Mouse (Mus musculus): ENCODE data around the gene Ghrh.

The Ghrh gene

DNA sequence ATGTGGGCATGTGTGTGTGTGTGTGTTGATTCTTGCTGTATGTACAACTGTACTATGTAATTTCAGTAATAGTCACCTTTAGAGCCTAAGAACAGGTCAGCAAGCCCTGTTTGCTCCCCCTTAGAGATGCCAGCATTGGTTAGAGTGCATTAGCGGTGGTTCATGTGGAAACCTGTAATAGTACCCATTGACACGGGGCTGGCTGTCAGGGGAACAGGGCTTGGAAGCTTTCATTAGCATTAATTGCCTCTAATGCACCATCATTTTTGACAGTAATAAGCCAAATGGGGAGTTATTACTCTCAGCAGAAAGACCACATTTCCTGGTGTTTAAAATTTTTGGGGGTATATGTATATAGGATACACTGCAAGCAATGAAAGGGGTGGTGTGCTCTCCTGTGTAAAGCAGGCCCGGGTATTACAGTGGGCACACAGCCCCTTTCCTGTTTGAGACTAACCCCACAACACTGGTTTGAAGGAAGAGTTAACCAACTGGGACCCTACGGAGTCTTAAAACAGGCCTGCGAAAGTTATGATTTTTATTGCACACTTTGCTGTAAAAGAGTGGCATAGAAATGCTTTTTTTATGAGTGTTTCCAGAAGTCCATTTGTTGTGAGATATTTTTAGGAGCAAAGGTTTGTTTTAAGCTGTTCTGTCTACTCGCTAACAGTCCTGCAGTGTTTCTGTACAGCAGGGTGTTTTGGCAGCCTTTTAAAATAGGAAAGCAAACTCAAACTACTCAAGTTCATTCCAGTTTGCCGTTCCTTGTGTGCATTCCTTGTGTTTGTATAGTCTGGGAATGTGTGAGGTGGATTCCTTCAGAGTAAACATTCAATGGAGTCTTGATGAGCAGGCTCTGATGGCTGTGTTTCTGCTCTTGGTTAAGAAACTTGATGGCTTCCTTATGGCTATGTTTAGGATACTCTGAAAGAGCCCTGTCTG is 40.9 kb downstream of the Ghrh start:
- no peak for DNase-seq

DNA sequence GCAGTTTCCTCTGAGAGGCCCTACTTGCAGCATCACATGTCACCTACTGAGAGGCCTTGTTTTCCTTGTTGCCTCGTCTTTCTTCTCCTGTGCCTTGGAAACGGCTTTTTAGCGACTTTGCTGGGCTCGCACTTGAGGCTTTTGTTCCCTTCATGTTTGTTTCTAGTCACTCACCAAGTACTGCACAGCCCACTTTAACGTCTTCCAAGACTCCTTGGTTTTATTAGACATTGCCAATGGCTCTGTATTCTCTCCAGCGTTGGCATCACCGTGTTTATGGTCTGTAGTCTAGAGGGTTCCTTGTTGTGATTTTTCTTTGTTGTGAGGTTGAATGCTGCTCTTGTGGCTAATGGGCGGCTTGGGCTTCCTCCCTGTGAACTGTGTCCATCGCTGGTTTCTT is 44.2 kb downstream of the Ghrh start:
- no peak for DNase-seq

DNA sequence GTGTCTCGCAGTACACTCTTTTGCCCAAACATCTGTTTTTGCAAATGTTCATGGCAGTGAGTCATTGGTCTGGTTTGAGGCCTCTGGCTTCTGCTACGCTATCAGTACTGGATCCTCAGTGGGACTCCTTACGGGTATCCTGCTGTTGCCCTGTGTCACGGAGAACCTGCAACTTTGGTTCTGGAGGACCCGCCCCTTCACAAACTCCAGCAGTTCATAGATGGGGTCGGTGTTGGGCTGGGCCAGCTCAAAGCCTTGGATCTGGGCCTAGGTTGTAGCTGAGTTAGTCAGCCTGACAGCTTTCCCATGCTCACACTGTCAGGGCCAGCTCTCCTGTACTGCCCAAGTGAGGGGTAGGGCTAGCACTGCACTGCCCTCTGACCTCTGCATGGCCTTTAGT is 47.3 kb downstream of the Ghrh start:
- DNase-seq = no peak

DNA sequence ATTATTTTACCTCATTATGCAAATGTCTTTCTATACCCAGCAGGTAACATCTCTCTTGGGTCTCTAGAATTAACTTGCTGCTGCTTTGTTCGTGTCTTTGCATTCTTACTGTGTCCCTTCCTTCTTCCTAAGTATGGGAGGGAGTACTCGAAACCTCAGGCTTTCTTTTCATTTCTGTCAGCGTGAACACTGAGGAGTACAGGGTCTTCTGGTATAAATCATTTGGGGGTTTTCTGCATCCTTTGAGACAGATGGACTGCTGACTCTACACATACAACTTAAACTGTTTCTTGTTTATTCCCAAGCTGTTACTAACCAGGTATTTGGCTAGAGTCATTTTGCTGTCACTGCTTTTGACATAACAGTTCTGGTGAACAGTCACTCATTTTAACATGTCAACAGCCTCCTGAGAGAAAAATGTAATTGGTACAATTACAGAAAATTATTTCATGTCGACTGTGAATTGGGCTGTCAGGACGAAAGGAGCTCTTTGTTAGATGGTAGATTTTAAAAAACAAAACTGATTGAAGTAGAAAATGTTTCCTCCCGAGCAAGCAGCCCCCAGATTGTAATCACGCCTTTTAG is 51.1 kb downstream of the Ghrh start:
- DNase-seq = no peak

DNA sequence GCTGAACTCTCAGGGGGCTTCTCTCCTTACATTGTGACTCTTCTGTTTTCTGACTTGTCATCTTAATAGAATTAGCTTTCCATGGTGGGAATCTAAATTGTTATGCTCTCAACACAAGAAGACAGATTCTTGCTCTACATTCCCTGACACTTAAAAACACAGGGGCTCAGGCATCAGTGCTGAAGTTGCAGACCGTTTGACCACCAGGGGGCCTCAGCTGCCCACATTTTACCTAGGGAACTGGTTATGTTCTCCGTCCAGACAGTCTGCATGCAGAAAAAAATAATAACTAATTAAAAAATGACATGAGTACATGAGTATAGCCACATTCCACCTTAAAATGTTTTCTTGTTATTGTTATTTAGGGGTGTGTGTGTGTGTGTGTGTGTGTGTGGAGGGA is 55.2 kb downstream of the Ghrh start:
- peak; percentile 58 for DNase-seq

DNA sequence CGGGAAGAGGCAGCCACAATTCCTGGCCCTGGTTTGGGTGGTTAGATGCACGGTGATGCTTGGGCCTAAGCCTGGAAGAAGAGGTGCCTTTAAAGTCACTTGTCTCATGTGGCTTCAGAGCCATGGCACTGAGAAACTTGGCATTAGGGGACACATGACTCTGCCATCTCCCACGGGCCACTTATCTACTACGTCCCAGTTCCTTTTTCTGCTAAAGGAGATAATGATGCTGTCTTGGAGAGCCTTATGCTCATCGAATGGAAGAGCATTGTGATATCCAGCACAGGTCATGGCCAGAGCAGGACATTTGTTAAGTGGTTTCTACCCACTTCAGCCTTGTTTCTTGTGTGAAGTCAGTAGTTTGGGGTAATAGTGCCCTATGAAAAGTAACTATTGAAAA is 58.3 kb downstream of the Ghrh start:
- DNase-seq = no peak

DNA sequence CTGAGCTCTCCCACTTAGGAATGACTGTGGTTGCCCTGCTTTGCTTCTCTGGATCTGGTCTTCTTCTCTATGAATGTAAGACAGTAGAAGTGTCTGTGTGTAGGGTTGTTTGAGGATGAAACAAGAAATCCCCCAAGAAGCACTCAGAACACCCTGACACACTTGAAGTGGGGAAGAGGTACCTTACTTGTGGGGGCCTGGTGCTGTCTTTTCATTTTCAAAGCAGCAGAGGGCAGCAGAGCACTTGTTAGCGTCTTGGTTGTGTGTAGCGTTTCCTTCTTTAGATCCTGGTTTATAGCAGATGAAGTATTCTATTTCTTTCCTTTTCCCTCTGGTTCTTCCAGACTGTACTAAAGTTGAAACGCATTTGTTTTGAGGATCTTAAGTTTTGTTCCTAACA is 59.8 kb downstream of the Ghrh start:
- peak; percentile 43 for DNase-seq

DNA sequence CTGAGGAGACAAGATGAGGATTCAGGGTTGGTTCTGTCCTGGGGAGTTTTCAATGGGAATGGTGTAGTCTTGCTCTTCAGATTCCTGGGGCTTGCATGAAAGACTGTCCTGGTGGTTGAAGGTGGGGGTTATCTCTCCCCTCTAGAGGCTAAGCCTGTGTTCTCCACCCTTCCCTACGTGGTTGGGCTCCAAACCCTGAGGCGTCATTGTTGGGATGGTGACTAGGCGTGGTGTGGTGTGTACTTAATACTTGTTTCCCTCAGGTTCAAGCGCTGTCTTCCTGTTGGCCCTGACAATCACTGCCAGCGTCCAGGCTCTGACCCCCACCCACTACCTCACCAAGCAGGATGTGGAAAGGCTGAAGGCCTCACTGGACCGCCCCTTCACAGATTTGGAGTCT is 64.0 kb downstream of the Ghrh start:
- no peak for DNase-seq
